Mouse (Mus musculus) ovary, postnatal 14 days (tissue): Measurements from ENCODE around the gene Sgsm2.

Source experiments
- DNase-seq: peaks from one replicate; pipeline ENCODE4 v3.0.0; 2022; ENCODE audit warnings: low spot score

The Sgsm2 gene

DNA sequence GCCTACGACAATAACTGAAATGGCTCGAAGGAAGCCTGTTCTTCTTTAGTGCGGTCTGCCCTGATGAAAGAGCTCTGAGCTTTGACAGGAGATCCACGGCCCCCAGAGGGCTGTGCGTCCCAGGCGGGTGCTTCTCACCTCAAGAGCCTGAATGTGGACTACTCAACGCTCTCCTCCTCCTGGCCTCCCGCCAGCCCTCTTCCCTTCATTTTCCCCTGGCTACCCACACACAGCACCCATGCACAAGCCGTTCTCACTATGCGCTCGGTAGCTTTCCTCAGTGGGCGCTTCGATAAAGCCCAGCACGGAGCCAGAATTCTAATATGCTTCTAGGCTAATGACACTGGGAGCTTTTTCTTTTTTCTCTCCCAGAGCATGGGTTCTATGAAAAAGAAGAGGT, 14.9 kb downstream of the Sgsm2 start:
- DNase-seq = no peak

DNA sequence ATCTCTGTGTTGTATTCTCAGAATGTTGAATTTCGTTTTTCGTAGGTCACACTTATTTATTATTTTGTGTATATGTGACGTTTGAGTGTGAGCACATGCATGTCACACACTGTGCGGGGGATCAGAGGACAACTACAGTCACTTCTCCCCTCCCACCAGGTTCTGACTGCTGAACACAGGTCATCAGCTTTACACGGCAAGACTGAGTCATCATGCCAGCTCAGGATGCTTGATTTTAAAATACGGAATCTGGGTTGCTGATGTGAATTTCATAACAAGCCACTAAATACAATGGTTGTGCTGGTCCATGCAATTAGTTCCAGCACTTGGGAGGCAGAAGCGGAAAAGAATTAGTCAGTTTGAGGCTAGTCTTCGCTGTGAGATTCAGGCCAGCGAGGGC, 15.9 kb downstream of the Sgsm2 start:
- no peak for DNase-seq

DNA sequence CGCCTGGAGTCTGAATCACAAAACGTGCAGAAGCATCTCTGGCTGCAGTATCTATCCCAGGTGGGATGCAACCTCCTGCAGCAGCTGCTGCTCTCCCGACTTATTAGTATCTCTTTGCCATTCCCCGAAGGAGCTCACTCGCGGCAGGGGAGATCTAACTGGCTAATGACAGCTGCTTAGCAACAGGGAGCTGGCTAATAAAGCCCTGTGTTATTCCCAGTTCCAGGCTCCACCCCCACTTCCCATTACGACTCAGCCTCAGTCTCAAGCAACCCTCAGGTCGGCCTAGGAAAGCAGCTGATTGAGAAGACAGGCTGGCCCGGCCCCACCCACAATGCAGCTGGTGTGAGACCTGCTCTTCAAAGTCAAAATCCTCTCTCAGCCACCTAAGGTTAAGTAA, 20.1 kb downstream of the Sgsm2 start:
- peak; percentile 37 for DNase-seq

DNA sequence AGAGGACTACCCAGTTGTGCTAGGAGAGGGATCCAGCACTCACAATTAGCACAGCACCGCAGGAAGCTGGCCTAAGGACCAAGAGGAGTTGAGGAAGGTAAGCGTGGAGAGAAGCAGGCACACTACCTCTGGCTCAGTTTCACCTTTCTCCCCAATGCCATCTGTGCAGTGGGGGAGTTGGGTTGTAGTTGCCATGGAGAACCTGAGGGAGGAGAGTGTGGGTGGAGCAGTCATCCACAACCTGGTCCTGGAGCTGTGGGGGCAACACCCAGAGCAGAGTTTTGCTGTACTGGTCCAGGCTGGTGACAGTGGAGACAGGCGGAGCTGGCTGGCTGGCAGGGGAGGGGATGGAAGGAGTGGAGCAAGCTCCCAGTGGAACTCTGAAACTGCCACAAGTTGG, 22.2 kb downstream of the Sgsm2 start:
- DNase-seq = no peak

DNA sequence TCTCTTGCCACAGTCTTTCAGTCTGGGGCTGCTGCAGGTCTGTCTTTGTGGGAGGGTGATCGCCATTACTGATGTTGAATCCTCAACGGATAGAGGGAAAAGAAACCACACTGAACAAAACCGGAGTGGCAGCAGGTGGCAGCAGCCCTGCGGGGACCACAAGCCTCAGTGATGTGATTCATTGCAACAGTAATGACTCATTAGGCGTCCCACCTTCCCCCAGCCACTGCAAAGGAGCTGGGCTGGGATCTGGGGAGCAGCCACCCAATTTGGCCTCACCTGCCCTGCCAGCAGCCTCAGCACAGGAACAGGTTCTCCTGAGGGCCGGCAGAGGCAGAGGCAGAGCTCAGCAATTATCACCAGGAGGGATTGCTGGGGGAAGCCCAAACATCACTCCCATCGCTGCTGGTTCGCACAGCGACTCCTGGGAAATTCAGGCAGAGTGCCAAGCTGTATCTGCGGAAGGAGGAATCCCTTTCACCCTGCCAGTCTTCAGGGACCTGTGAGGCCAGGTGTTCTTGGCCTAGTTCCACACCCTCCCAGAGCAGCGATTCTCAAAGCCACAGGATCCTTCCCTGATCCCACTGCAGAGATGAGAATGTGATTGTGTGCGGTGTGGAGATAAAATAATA, 25.8 kb downstream of the Sgsm2 start:
- peak; percentile 24 for DNase-seq

DNA sequence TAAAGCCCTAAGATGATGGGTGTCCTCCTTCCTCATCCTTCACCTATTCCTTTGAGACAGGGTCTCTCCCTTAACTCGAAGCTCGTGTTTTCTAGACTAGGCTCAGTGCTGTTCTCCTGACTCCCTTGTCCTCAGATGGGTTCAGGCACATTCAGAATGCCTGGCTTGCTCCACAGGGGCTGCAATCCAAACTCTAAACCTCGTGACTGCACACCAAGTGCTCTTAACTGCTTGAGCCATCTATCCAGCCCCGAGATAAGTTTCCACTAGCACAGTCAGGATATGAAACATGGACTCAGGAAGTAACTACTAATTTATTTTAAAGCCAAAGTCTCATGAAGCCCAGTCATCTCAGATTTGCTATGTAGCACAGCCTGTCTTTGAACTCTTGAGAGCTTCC, 26.3 kb downstream of the Sgsm2 start:
- DNase-seq = no peak

DNA sequence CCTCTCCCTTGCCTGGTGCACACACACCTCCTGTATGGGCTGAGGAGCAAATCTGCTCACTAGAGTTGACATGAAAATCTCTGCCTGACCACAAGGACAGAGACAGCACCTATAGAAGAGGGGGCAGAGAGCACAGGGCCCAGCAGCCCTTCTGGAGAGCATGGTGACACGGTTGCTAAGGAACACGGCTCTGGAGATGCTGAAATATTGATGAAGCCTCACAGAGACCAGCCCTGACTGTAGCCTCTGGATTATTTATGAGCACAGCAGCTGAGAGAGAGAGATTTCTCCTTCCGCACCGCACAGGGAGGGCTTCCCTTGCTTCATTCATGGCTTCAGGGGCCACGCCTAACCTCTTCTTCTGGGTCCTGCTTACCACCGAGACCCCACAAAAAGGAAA, 27.3 kb downstream of the Sgsm2 start:
- no peak for DNase-seq

DNA sequence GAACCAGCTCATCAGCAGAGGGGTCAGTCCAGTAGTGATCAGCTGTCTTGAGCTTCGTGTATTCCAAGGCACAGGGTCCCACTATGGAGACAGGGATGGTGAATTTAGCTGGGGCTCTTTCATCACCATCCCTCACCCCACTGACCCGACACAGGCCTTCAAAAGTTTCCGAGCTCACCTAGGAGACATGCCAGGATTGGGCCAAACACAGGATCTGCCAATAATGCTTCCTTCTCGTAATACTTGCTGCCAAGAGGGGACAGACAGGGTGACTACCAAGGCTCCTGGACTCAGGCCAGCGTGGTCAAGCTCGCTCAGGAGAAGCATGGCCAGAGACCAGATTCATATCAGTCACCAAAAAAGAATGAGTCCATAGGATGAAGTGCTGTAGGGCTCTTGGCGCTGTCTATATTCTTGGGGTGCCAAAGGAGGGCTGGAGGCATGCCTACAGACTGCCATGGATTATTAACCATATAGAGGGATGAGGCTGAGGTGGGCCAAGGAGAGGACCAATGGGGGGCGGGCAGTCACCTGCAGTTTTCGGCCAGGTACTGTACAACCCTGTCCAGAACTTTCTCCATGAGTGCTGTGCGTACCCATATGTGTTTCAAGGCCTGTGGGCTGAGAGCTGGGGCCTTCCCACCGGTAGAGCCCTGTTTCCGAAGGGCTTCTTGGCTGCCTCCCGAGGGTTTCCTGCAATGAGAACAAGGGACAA, 28.7 kb downstream of the Sgsm2 start:
- no peak for DNase-seq

DNA sequence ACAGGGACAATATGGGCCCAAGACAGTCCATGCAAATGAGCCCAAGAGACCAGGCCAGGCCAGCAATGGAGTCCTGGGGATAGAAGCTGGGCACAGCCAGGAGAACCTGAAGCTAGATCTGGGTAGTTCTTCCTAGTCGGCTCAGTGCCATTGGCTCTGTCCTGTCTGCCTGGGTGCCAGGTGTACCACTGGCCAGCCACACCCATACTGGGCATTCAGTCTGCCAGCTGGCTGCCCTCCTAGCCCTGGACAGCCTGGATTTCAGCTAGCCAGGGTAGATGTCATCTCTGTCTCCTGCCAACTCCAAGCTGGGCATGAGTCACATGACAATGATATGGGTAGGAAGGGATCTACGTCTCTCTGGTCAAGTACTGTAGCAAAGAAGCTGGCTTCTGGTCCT, 29.7 kb downstream of the Sgsm2 start:
- peak; percentile 42 for DNase-seq

DNA sequence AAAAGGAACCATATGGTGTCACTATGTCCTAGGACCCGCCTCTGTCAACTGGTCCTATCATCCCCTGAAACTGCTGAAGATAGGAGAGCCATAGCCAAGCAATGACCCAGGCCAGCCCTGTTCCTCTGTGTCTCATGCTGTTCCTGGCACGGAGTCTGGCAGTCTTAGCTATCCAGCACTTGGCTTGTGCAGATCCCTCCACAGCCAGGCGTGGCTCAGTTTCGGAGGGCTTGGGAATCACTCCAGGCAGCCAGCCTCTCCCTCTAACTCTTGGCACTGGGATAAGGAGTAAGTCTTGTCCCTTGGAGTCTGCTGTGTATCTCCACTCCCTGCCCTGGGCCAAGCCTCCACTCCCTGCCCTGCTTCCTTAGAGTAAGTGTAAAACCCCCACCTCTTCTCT, 30.2 kb downstream of the Sgsm2 start:
- peak; percentile 42 for DNase-seq

DNA sequence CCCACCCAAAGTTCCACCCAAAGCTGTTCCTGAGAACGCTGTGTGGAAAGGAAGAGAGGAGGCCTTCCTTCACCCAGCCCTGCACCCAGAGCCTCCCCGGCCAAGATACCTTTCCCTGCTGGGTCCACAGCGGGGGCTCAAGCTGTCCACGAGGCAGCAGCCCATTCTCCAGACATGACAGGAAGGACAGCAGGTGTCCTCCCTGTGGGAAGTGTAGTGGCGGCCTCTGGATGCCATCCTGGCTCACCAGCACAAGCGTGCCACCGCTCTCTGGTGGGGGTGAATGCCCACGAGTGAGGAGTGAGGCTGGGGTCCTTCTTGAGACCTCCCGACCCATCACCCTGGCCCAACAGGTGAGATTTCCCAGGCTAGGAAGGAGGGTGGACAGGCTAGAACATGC, 31.6 kb downstream of the Sgsm2 start:
- DNase-seq = no peak

DNA sequence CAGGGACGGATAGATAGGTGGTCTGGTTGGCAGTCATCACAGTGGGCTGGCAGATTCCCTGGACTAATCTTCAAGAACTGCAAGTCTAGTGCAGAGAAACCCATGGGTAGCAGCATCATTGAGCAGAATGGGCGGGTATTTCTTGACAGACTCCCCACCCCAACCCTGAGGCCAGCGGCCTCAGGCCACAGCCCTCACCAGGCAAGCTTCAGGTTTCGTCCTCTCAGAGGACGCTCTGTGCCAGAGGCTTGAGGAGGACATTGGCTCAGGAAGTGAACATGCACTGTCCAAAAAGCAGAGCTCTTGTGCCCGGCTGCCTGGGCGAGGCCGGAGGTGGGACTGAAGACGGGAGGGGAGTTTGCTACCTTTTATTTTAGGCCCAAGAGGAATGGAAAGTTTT, 32.4 kb downstream of the Sgsm2 start:
- no peak for DNase-seq

DNA sequence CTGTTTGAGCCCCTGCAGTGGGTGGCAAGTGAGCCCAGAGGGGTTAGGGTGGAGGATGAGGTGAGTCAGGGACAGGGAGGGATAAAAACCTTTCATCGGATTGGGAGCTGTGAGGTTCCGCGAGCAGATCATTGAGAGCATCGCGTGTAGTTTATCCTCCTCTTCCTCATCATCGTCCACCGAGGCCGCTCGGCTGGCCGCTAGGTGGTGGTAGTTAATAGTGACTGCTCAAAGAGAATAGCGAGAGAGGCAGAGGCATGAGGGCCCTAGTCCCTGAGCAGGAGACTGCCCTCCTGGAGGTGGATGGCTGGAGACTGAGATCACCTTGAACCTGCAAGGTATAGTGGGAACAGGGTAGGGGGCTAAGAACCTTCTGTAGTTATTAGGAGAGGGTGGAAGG, 33.4 kb downstream of the Sgsm2 start:
- no peak for DNase-seq

DNA sequence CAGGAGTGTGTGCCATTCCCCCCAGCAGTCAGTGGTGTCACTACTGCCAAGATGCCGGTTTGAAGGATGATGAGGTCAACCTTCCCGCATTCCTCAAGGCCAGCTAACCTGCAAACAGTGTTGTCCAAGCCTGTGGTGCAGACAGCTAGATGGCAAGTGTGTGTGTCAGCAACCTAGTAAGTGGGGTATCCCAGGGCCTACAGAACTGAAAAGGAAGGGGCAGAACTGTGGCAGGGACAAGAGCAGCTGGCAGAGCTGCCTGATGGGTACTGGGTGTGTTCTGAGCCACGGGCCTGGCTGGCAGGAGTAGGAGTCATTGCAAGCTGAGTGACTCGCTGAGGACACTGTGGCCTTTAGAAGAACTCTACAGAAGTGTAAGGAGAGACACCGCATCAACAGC, 34.7 kb downstream of the Sgsm2 start:
- DNase-seq = no peak

DNA sequence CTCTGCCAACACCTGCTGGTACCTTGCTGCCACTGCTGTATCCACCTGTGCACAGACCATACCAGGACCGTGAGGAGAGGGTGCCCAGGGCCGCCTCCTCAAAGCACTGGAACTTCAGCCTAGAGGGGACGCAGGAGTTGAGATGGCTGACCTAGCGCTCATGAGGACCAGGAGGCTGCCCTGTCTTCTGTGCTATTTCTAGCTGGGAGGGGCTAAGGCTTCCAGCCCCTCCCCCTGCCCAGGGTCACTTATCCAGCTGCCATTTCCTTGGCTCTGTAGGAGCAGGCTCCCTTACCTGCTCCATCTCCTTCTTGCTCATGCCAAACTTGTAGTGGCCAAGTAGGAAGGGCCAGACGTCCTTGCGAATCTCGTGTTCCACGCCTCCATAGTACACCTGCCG, 39.1 kb downstream of the Sgsm2 start:
- DNase-seq = no peak

DNA sequence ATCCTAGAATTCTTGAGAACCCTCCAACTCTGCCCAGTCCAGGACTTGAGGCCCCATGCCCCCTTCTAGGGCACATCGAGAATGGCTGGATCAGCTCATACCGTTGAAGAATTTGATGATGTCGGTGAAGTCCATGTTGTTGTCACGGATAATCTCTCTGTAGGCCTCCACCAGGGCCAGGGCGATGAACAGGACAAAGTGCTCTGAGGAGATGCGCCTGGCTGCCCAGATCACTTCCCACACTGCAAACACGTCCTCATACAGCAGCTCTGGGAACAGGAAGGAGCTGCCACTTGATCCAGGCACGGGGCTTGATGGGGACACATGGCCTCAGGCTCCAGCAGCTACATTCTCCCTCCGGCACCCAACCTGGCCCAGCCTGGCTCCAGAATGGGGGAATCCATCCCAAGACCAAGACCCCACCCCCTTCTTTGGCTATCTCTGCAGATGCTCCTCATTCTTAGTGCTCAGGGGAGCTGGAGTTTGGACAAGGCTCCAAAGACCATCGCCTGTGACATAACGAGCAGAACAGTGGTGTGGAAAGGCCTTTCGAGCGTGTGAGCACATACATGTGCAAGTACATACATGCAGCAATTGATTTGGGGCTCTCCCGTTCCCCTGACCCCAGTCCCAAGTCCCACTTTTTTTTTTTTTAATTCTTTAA, 45.7 kb downstream of the Sgsm2 start:
- no peak for DNase-seq

DNA sequence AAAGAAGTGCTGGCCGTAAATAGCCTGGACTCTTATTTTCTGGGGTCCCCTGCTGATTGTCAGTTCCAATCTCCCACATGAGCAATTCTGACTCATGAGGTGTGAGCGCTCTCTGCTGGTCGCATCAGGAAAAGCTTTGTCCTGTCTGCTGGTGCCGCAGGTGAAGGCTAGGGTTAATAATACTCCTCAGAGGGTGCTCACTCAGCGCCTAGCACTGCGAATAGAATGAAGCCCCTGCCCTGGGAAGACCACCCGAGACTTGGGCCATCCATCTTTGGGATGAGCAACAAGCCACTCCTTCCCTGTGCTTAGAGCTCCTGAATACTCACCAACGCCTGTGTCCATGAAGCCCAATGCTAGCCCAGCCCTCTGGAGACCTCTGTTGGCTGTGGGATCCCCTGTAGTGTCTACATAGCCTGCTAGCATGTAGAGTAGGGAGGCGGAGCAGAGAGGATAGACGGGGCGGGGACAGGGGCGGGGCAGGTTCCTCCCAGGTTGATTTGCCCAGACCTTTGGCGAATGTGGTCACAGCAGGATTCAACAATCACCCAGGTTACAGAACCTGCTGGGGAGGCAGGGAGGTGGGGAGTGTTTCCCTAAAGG, 48.8 kb downstream of the Sgsm2 start:
- DNase-seq = peak; percentile 67

DNA sequence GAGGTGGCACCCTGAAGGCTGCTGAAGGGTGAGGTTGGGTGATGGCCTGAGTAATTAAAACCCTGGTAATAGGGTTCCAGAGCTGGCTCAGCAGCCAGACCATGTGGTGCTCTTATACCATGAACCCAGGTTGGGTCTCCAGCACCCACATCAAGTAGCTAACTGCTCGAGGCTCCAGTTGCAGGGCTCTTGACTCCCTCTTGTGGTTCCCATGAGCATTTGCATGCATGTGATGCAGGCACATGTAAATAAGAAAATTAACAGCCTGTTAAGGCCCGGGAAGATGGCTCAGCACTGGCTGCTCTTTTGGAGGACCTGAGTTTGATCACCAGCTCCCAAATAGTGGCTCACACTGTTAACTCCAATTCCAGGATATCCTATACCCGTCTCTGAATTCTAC, 51.1 kb downstream of the Sgsm2 start:
- no peak for DNase-seq

DNA sequence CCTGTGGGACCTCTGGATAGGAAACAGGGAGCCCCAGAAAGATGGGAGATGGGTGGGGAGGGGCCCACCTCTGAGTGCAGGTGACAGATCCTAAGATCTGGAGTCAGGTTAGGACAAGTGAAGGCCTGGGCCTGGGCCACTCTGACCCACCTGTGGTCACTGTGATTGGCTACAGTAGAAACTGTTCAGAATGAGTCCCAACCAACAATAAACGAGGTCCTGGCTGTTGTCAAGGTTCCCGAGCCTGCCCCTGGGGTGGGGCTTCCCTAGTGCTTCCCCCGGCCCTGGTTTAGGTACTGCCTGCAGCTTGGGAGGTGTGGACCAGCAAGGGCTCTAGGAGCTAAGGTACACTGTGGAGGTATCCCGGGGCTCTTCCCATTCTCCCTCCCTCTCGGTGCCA, 53.1 kb downstream of the Sgsm2 start:
- DNase-seq = no peak

DNA sequence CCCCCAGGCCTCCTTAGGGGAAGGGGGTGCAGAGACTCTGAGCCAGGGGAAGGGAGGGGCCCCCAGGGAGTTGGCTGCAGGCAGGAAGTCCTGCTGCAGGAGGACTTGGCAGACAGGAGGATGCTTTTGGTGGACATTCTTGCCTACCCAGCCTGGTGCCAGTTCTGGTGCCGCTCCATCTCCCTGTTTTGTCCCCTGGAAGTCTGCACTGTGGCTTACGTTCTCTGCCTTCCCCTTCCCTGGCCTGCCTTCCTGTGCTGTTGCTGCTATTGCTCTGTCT, 53.5 kb downstream of the Sgsm2 start:
- no peak for DNase-seq

DNA sequence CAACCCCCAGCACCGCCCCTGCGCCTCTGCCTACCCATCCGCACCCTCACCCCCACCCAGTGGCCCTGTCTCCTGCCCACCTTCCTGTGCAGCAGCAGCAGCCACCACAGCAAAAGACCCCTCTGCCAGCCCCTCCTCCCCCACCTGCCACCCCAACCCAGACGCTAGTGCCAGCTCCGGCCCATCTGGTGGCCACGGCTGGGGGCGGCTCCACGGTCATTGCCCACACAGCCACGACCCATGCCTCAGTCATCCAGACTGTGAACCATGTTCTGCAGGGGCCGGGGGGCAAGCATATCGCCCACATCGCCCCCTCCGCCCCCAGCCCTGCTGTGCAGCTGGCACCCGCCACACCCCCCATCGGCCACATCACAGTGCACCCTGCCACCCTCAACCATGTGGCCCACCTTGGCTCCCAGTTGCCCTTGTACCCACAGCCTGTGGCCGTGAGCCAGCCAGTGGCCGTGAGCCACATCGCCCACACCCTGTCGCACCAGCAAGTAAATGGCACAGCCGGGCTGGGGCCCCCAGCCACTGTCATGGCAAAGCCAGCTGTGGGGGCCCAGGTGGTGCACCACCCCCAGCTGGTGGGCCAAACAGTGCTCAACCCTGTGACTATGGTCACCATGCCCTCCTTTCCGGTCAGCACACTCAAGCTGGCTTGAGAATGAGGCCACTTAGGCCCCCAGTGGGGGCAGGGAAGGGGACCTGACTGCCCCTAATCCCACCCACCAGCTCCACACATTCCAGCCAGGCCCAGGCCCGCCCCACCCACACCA, 54.0 kb downstream of the Sgsm2 start:
- no peak for DNase-seq

DNA sequence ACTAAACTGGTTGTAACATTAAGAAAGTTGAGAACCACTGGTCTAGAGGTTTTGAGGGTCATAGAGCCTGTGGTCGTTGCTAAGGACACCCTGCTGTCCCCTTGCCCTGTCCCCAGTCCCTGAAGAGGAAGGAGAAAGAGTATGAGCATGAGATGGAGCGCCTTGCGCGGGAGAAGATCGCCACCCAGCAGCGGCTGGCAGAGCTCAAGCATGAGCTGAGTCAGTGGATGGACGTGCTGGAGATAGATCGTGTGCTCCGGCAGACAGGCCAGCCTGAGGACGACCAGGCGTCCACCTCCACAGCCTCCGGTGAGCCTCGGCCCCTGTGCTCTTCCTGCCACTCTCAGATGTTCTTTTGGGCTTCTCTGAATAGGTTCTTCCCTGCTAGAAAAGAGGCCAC, 54.8 kb downstream of the Sgsm2 start:
- DNase-seq = no peak

DNA sequence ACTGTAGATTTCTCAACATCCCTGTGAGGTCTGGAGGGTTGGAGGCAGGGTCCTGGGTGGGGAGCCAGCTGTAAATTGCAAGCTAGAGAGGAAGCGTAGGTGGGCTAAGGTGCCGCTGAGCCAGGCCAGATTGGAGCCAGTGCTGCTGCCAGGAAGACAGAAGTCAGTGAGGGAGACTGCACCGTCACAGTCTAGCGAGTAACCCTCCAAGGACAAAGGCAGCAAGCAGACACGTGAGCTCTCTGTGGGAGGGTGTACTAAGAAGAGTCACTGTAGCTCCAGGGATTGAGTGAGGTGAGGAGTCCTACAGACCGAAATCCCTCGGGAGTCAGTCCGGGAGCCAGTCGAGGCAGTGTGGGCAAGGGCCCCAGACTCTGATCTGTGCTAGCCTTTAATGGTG, 55.5 kb downstream of the Sgsm2 start:
- DNase-seq = no peak
